8 mouse cellular contexts compared by ENCODE assay signal in the genomic region with DNA sequence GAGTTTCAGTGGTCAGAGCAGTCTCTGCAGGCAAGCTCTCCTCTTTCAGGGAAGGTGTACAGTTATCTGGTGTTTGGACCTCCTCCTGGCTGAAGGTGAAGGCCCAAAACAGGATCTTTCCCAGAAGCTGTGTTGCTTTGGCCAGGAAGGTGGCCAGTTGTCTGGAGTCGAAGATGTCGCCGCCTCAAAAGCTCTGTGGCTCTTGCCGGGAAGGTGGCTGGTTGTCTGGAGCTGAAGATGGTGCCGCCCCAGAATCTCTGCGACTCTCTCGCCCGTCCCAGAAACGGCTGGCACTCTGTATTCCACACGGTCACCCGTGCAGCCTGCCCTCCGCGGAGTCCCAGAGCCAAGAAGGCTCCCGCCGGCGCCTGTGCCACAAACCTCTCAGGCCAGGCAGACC.
DNase-seq lines count a peak whose midpoint lies in the region.

No protein-coding gene starts in this region.

- peak; percentile 5 to 17 for DNase-seq in adrenal gland, adult (ENCODE audit: inconsistent age in 2 of 2, low spot score in 1 of 2)
- DNase-seq in cerebellum, adult 11-12 months, result peak; percentile 3
- peak; percentile 7 for DNase-seq in gastrocnemius, postnatal 25 days
- peak; percentile 5 for DNase-seq in heart, postnatal 4 days
- peak; percentile 4 for DNase-seq in layer of hippocampus, adult 11-12 months (ENCODE audit: low spot score)
- peak; percentile 3 to 4 for DNase-seq in lung, adult 18-20 months
- peak; percentile 3 to 10 for DNase-seq in spleen, postnatal 14 days (ENCODE audit: low spot score in 2 of 2)
- DNase-seq in thymus, postnatal 36 days, result peak; percentile 2 to 4

Comparison
In these comparisons a context has a peak if more than half of its experiments do, and no peak if none do; other contexts are left out.
1. Peak in every context shown above with its lines: DNase-seq.